Mouse (Mus musculus): Measurements from ENCODE around the gene Ccdc158. TPM values are rescaled to one million over a fixed set of nuclear protein-coding genes. Genes with fewer than 3 reads are reported as not detected.

The Ccdc158 gene
- under 1 TPM; 0.48 to 0.64 TPM for total RNA-seq (2021)
- long read RNA-seq, experiment 1, partial matches to known transcripts, result 0 of 1 reads
- long read RNA-seq, experiment 1, other reads (novel, unspliced or antisense), result 1 of 1 reads
- long read RNA-seq, experiment 2, result 0 reads

GRCm38 (mm10) chr5:92674859-92675573, at the start of gene Ccdc158:
Ccdc158 (minus strand) TSS chr5:92675271.
- DNase-seq (ENCODE audit: low spot score in 2 of 2), result peak; percentile 37 to 44

GRCm38 (mm10) chr5:92721610-92722009, 46.5 kb upstream of the Ccdc158 start:
- DNase-seq (ENCODE audit: low spot score in 2 of 2), result no peak

GRCm38 (mm10) chr5:92718856-92719255, 43.8 kb upstream of the Ccdc158 start:
- DNase-seq (ENCODE audit: low spot score in 2 of 2), result no peak

DNA sequence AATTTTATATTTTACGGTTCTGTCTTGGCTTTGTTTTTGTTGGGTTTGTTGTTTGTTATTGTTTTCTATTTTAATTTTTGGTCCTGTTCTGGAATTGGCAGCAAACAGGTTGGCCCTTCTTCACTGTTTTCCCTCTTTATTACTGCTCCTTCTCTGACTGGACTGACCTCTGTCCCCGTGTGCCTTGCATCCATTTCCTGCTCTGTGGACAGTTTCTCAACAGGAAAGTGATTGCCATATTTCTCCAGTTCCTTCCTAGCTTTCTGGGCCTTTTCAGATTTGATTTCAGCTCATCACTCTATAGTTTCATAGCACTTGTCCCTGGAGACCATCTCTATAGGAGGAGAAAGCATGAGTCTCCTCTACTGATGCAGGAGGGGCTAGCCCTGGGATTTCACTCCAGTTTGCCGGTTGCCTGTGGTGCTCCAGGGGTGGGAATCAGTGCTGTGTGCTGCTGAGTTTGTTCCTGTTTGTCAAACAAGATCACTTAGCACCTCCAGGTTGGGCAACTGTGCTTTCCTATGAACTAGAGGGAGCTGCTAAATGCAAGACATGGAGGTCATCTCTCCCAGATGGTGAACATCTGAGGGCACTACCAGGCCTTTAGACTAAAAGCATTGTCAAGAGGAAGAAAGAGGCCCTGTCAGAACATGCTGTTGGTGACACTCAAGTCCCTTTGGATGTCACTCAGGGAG, 42.7 kb upstream of the Ccdc158 start:
- DNase-seq (ENCODE audit: low spot score in 2 of 2), result no peak

DNA sequence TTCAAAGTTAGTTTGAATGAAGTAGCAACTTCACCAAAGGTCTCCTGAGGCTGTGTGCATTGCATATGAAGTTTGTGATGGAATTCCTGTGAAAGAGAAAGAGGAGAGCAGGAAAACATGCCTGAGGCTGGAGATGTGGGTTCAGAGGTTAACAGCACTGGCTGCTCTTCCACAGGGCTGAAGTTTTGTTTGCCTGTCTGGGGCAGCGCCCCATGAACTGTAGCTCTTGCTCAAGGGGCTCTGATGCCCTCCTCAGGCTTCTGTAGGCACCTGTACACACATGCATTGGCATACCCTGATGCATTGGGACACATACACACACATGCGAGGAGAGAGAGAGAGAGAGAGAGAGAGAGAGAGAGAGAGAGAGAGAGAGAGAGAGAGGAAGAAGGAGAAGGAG, 40.8 kb upstream of the Ccdc158 start:
- no peak for DNase-seq (ENCODE audit: low spot score in 2 of 2)

- no peak for DNase-seq (ENCODE audit: low spot score in 2 of 2)
Measured at GRCm38 (mm10) chr5:92715319-92715718, 40.2 kb upstream of the Ccdc158 start.

DNA sequence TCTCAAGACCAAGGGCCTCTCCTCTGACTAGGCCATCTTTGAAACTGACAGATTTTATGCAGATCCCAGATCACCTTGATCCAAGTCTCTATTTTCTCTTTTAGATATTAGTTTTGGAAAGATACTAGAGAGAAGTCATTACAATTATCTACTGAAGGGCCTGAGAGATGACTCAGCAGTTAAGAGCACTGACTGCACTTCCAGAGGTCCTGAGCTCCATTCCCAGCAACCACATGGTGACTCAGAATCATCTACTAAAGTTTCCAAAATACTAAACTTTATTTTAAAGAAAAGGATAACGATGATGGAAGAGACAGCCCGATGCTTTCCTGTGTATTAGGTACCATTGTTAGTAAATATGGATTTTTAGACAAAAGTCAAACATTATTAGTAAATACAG, 39.8 kb upstream of the Ccdc158 start:
- no peak for DNase-seq (ENCODE audit: low spot score in 2 of 2)

GRCm38 (mm10) chr5:92712621-92713395, 37.7 kb upstream of the Ccdc158 start:
- no peak for DNase-seq (ENCODE audit: low spot score in 2 of 2)

- DNase-seq (ENCODE audit: low spot score in 2 of 2), result no peak
Measured at GRCm38 (mm10) chr5:92711666-92712290, 36.7 kb upstream of the Ccdc158 start.

DNA sequence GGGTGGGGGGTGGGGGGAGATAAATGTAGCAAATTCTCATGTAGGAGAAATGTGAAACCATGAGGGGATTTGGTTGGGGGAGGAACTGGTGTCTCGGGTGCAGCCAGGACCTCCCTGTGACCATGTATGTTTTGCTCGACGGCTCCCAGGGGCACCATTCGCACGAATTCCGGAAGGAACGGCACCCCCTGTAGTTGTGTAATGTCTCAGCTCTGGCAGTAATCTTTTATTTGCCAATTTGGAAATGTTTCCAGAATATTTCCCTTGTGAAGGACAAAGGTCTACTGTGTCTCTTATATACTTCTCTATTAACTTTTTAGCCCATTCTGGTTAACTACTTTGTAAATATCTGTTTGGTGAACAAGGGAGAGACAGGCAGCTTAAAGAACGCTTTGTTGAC, 35.7 kb upstream of the Ccdc158 start:
- DNase-seq (ENCODE audit: low spot score in 2 of 2), result no peak

DNA sequence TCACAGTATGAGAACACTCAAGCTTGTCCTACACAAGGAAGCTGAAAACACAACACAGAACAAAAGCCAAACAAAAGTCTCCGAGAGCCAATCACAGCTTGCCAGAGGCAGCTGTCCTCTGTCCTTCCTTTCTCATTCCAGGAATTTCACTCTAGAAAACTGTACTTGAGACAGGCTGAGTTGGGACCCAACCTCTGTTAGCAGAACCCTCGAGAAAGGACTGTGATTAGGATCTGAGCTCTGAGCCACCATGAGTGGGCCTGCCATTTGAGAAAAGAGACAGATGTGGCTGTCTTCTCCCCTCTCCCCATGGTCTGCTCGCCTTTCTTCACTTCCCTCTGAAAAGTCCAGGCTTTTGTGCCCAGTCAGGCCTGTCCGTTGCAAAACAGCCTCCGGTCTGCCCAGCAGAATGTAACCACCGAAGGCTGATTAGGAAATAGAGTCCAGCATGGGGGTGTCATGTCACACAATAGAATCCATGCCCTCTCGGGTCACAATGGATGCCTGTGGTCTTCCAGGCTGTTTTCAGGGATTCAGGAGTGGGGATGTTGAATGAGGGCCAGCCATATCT, 32.9 kb upstream of the Ccdc158 start:
- no peak for DNase-seq (ENCODE audit: low spot score in 2 of 2)

DNA sequence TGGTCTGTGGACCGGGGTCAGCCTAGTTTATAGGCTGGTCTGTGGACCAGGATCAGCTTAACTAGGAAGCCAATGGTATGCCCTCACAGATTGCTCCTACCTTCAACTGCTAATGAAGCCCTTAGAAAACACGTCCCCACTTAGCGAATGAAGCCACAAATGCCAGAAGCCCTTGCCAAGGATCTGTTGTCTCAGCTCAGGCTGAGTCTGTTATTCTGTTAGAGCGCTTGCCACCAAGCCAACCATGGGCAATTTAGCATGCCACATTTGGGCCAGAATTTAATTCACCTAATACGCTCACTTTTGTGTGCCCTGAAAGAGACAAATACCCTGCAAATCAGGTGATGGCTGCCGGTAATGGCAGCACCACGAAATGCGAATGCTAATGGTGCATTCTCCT, 28.6 kb upstream of the Ccdc158 start:
- DNase-seq (ENCODE audit: low spot score in 2 of 2), result no peak

DNA sequence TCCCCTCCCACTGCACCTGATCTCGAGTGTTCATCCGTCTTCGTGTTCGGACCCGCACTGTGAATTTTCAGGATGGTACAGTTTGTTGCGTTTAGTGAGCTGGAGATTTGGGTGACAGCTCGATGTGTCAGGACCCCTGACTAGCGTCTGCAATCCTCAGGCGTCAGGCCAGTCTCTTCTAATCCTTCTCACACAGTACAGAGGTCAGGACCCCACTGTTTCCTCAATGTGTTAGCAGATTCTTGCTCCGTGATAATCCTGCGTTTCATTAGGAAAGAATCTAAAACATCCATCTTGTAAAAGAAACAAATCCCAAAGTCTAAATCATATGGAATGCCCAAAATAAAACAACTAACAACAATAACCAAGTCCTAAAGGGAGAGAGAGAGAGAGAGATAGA, 26.7 kb upstream of the Ccdc158 start:
- DNase-seq (ENCODE audit: low spot score in 2 of 2), result no peak

GRCm38 (mm10) chr5:92698837-92699529, 23.9 kb upstream of the Ccdc158 start:
- no peak for DNase-seq (ENCODE audit: low spot score in 2 of 2)

DNA sequence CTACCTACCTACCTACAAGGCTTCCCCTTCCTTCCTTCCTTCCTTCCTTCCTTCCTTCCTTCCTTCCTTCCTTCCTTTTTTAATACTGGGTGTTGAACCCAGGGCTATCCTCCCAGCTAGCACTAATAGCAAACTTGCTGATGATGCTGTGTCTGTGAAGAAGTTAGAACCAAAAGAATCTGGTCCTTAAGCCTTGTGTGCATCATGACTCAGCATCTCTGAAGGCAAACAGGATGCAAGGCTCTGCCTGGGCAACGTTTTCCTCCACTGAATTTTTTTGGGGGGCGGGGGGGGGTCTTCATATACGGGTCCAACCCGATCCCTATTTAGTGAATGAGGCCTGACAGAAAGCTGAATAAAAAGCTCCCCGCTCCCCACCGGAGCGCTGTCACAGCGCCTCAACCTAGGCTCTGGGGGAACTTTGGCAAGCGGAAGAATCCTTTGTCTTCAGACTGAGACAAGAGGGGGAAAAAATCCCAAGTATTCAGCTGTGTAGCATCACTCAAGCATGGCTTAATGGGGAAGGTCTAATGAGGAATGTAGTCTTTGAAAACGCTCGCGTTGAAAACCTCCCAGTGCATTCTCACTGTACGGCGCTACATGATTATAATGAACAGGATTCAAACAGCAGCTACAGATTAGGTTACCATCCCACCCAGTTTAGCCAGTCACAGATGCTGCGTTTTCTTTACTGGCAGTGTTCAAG, 23.2 kb upstream of the Ccdc158 start:
- DNase-seq (ENCODE audit: low spot score in 2 of 2), result no peak

DNA sequence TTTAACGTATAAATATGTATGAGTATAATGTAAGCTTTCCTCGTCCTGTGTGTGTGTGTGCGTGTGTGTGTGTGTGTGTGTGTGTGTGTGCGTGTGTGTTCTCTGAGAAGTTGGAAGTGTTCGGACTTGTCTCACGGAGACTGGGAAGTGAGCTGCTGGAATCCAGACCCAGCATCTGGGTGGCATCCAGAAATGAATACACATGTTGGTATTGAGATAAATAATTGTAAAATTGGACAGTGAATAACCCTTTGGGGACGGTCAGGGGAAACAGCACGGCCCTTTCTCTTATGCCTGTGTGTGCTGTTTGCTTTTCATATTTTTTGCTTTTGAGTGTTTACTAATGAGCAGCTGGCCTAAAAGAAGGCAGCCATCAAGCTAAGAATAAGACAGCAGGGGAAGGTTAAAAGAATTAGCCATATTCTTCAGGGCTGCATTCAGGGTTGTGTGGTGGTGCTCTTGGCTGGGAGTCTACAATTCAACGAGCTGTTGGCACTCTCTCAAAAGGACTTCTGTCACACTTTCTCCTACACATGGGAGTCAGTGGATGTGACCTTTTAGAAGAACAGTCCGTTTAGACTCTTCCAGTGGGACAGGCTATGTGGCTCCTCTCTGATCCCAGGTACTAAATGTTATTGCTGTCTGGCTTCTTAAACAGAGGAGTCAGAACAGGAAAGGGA, 19.4 kb upstream of the Ccdc158 start:
- DNase-seq (ENCODE audit: low spot score in 2 of 2), result no peak

DNA sequence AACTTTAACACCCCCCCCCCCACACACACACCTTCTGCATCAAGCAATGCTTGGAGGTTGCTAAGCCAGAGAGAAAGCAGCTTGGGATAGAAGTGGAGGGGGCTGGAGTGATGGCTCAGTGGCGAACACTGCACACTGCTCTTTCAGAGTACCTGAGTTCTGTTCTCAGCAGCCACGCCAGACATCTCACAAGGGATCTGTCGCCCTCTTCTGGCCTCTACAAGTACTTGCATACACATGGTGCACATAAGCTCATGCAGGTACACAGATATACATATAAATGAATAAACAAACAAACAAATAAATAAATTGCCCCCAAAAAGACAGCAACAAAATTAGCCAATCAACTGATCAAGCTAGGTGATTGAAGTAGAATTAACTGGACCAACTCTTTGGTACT, 18.7 kb upstream of the Ccdc158 start:
- no peak for DNase-seq (ENCODE audit: low spot score in 2 of 2)

DNA sequence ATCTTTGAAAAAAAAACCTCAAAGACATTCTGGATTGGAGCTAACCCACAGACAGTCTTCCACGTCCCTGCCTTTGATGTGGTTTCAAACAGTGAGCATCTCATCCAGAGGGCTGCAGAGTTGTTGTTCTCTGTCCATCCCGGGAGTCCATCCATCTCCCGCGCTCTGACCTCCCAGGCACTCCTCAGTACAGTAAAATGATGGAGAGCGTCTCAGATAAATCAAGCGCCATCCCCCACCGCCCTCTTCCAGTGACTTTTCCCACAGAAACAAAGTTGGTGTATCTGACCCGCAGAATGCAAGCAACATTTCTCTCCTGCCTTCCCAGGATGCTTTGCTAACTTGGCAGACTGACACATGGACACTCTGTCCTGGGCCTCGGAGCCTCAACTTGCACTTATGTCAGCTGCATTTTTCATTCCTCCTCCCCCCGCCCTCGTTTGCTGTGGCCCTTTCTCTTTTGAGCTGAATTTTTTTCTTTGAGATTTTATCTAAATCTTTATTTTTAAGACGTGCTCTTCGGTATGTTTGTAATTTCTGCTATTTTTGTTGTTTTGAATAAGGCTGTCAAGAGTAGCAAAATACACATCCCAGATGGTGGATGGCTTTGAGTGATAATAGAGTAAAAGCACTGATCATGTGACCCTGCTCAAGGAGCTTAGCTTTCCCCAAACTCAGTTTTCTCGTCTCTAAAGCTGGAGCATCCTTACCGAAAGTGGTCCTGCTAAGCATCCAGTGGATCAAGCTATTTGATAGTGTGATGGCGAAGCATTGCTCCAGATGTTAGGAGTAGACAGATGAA, 17.3 kb upstream of the Ccdc158 start:
- no peak for DNase-seq (ENCODE audit: low spot score in 2 of 2)
